Mouse (Mus musculus) limb, embryonic 13.5 days (tissue): ENCODE measurements around the gene Ifih1. TPM values are rescaled to one million over a fixed set of nuclear protein-coding genes. Genes with fewer than 3 reads are reported as not detected.

Source experiments
- polyA plus RNA-seq: library from polyadenylated mRNA; unstranded; fragments of >200 nt; fragmentation: Nextera tagmentation; extraction: Ambion mirVana; gene quantifications from 2 replicates; pipeline ENCODE4 v1.2.1, GENCODE M21; 2015

Gene Ifih1
- polyA plus RNA-seq, 1 experiment from 2014 or later = 1.6 TPM

Other genes with a start within 250 kb of the Ifih1 start
- gene Dpp4, start 234.0 kb downstream of the Ifih1 start, polyA plus RNA-seq = 0.67 and 1.3 TPM in 2 replicates
- gene Gcg, start 162.6 kb downstream of the Ifih1 start, polyA plus RNA-seq = 0.27 and 0.29 TPM in 2 replicates
- gene Fap, start 72.2 kb downstream of the Ifih1 start, polyA plus RNA-seq = 9.7 and 11.5 TPM in 2 replicates
- 1.1 and 1.5 TPM in 2 replicates for gene Gca, start 18.0 kb upstream of the Ifih1 start, polyA plus RNA-seq